Mouse (Mus musculus): Measurements from ENCODE around the gene Dagla. TPM values are rescaled to one million over a fixed set of nuclear protein-coding genes. Genes with fewer than 3 reads are reported as not detected.

Gene Dagla
- polyA plus RNA-seq, 1 experiment from 2014 or later = 3.2 TPM

GRCm38 (mm10) chr19:10301263-10301662 lies 3.4 kb downstream of the Dagla start:
- H3K4me3 ChIP-seq (ENCODE audit: low read length) = no peak overlapping the region
- H3K27ac ChIP-seq (ENCODE audit: low read length) = no peak overlapping the region
- peaks cover 7% of the 10 kb centered on the region; the same call in 1 of the 2 replicates for H3K27me3 ChIP-seq (ENCODE audit: insufficient read depth, low read length)
- no peak overlapping the region for H3K9ac ChIP-seq (replicated peaks; ENCODE audit: low read length)
- H3K36me3 ChIP-seq (ENCODE audit: insufficient read depth, low read length) = no peaks in the 10 kb centered on the region
- H3K9me3 ChIP-seq (ENCODE audit: low read length) = no peaks in the 10 kb centered on the region
- H3K4me2 ChIP-seq (replicated peaks; ENCODE audit: low read depth, low read length) = no peak overlapping the region
- H3K4me1 ChIP-seq (ENCODE audit: insufficient read depth, low read length) = peaks cover 51% of the 10 kb centered on the region
- no peak for ATAC-seq (ENCODE audit: low FRiP score, low TSS enrichment)
- 44% methylated on average over 11 of the region's 11 CpGs for WGBS

- peaks cover 5% of the 10 kb centered on the region; the same call in 1 of the 2 replicates for H3K27me3 ChIP-seq (ENCODE audit: insufficient read depth, low read length)
- WGBS = 71% methylated on average over 4 of the region's 4 CpGs
These were observed 3.9 kb downstream of the Dagla start for GRCm38 (mm10) chr19:10300809-10301208.

GRCm38 (mm10) chr19:10298268-10298667 lies 6.4 kb downstream of the Dagla start:
- Histone ChIP-seq H3K4me2 (replicated peaks; ENCODE audit: low read depth, low read length) (no peak overlapping the region), H3K9ac (replicated peaks; ENCODE audit: low read length) (no peak overlapping the region), H3K4me1 (ENCODE audit: insufficient read depth, low read length) (peaks cover 57% of the 10 kb centered on the region), H3K9me3 (ENCODE audit: low read length) (no peaks in the 10 kb centered on the region), H3K4me3 (ENCODE audit: low read length) (no peak overlapping the region), H3K27me3 (ENCODE audit: insufficient read depth, low read length) (no peaks in the 10 kb centered on the region), H3K27ac (ENCODE audit: low read length) (no peak overlapping the region), H3K36me3 (ENCODE audit: insufficient read depth, low read length) (no peaks in the 10 kb centered on the region)
- 45% methylated on average over 4 of the region's 4 CpGs for WGBS
- no peak for ATAC-seq (ENCODE audit: low FRiP score, low TSS enrichment)

More at GRCm38 (mm10) chr19:10300809-10301208, 3.9 kb downstream of the Dagla start:
- Histone ChIP-seq H3K4me3 (ENCODE audit: low read length) (no peak overlapping the region), H3K4me1 (ENCODE audit: insufficient read depth, low read length) (peaks cover 56% of the 10 kb centered on the region), H3K9me3 (ENCODE audit: low read length) (no peaks in the 10 kb centered on the region), H3K36me3 (ENCODE audit: insufficient read depth, low read length) (no peaks in the 10 kb centered on the region), H3K9ac (replicated peaks; ENCODE audit: low read length) (no peak overlapping the region), H3K27ac (ENCODE audit: low read length) (no peak overlapping the region), H3K4me2 (replicated peaks; ENCODE audit: low read depth, low read length) (no peak overlapping the region)
- no peak for ATAC-seq (ENCODE audit: low FRiP score, low TSS enrichment)

- 0 out of 2 replicates have a peak overlapping the region, but pooled peaks have one; percentile 2 for H3K4me2 ChIP-seq (replicated peaks; ENCODE audit: low read depth, low read length)
- peak; percentile 62 for ATAC-seq (ENCODE audit: low FRiP score, low TSS enrichment)
- no peaks in the 10 kb centered on the region for H3K27me3 ChIP-seq (ENCODE audit: insufficient read depth, low read length)
- H3K27ac ChIP-seq (ENCODE audit: low read length) = peak overlapping the region; percentile 89
- WGBS = 12% methylated on average over 8 of the region's 8 CpGs
- H3K4me3 ChIP-seq (ENCODE audit: low read length) = no peak overlapping the region
- H3K4me1 ChIP-seq (ENCODE audit: insufficient read depth, low read length) = peaks cover 59% of the 10 kb centered on the region
- H3K36me3 ChIP-seq (ENCODE audit: insufficient read depth, low read length) = no peaks in the 10 kb centered on the region
- peak overlapping the region; percentile 59 for H3K9ac ChIP-seq (replicated peaks; ENCODE audit: low read length)
- no peaks in the 10 kb centered on the region for H3K9me3 ChIP-seq (ENCODE audit: low read length)
These were observed 7.6 kb downstream of the Dagla start for GRCm38 (mm10) chr19:10297041-10297503.

GRCm38 (mm10) chr19:10296306-10296705 lies 8.4 kb downstream of the Dagla start:
- WGBS = 16% methylated on average over 5 of the region's 5 CpGs
- Histone ChIP-seq H3K27me3 (ENCODE audit: insufficient read depth, low read length) (no peaks in the 10 kb centered on the region), H3K9ac (replicated peaks; ENCODE audit: low read length) (peak overlapping the region; percentile 39), H3K36me3 (ENCODE audit: insufficient read depth, low read length) (no peaks in the 10 kb centered on the region), H3K4me3 (ENCODE audit: low read length) (no peak overlapping the region), H3K9me3 (ENCODE audit: low read length) (no peaks in the 10 kb centered on the region), H3K4me1 (ENCODE audit: insufficient read depth, low read length) (peaks cover 64% of the 10 kb centered on the region), H3K4me2 (replicated peaks; ENCODE audit: low read depth, low read length) (no peak overlapping the region), H3K27ac (ENCODE audit: low read length) (peak overlapping the region; percentile 89)
- peak; percentile 13 for ATAC-seq (ENCODE audit: low FRiP score, low TSS enrichment)

- peak overlapping the region; percentile 23 for H3K9ac ChIP-seq (replicated peaks; ENCODE audit: low read length)
- H3K9me3 ChIP-seq (ENCODE audit: low read length) = no peaks in the 10 kb centered on the region
- H3K4me3 ChIP-seq (ENCODE audit: low read length) = no peak overlapping the region
- peaks cover 73% of the 10 kb centered on the region for H3K4me1 ChIP-seq (ENCODE audit: insufficient read depth, low read length)
- H3K4me2 ChIP-seq (replicated peaks; ENCODE audit: low read depth, low read length) = peak overlapping the region; percentile 31
- H3K27me3 ChIP-seq (ENCODE audit: insufficient read depth, low read length) = no peaks in the 10 kb centered on the region
- H3K27ac ChIP-seq (ENCODE audit: low read length) = peak overlapping the region; percentile 89
- ATAC-seq (ENCODE audit: low FRiP score, low TSS enrichment) = 0 out of 2 replicates have a peak, but pooled peaks have one; percentile 8
- no peaks in the 10 kb centered on the region for H3K36me3 ChIP-seq (ENCODE audit: insufficient read depth, low read length)
- 40% methylated on average over 20 of the region's 20 CpGs for WGBS
These were observed 9.8 kb downstream of the Dagla start for GRCm38 (mm10) chr19:10294631-10295562.

GRCm38 (mm10) chr19:10293987-10294386 lies 10.7 kb downstream of the Dagla start:
- H3K4me2 ChIP-seq (replicated peaks; ENCODE audit: low read depth, low read length) = no peak overlapping the region
- no peak for ATAC-seq (ENCODE audit: low FRiP score, low TSS enrichment)
- 82% methylated on average over 5 of the region's 5 CpGs for WGBS
- H3K9me3 ChIP-seq (ENCODE audit: low read length) = no peaks in the 10 kb centered on the region
- no peaks in the 10 kb centered on the region for H3K27me3 ChIP-seq (ENCODE audit: insufficient read depth, low read length)
- no peaks in the 10 kb centered on the region for H3K36me3 ChIP-seq (ENCODE audit: insufficient read depth, low read length)
- peak overlapping the region; percentile 23; the same call in 1 of the 2 replicates for H3K9ac ChIP-seq (replicated peaks; ENCODE audit: low read length)
- H3K4me3 ChIP-seq (ENCODE audit: low read length) = no peak overlapping the region
- H3K27ac ChIP-seq (ENCODE audit: low read length) = peak overlapping the region; percentile 89
- H3K4me1 ChIP-seq (ENCODE audit: insufficient read depth, low read length) = peaks cover 76% of the 10 kb centered on the region

GRCm38 (mm10) chr19:10291896-10292490 lies 12.7 kb downstream of the Dagla start:
- H3K27me3 ChIP-seq (ENCODE audit: insufficient read depth, low read length) = no peaks in the 10 kb centered on the region
- no peak overlapping the region for H3K4me2 ChIP-seq (replicated peaks; ENCODE audit: low read depth, low read length)
- H3K9me3 ChIP-seq (ENCODE audit: low read length) = no peaks in the 10 kb centered on the region
- H3K4me1 ChIP-seq (ENCODE audit: insufficient read depth, low read length) = peaks cover 64% of the 10 kb centered on the region
- H3K9ac ChIP-seq (replicated peaks; ENCODE audit: low read length) = no peak overlapping the region; the same call in 1 of the 2 replicates
- WGBS = 46% methylated on average over 9 of the region's 9 CpGs
- no peak overlapping the region for H3K4me3 ChIP-seq (ENCODE audit: low read length)
- ATAC-seq (ENCODE audit: low FRiP score, low TSS enrichment) = no peak
- H3K36me3 ChIP-seq (ENCODE audit: insufficient read depth, low read length) = no peaks in the 10 kb centered on the region
- no peak overlapping the region for H3K27ac ChIP-seq (ENCODE audit: low read length)

- H3K4me3 ChIP-seq (ENCODE audit: low read length) = no peak overlapping the region
- peak; percentile 33; the same call in 1 of the 2 replicates for ATAC-seq (ENCODE audit: low FRiP score, low TSS enrichment)
- peaks cover 59% of the 10 kb centered on the region for H3K4me1 ChIP-seq (ENCODE audit: insufficient read depth, low read length)
- H3K27ac ChIP-seq (ENCODE audit: low read length) = 0 out of 2 replicates have a peak overlapping the region, but pooled peaks have one; percentile 22
- WGBS = 50% methylated on average over 16 of the region's 16 CpGs
- peak overlapping the region; percentile 33; the same call in 1 of the 2 replicates for H3K9ac ChIP-seq (replicated peaks; ENCODE audit: low read length)
- H3K27me3 ChIP-seq (ENCODE audit: insufficient read depth, low read length) = no peaks in the 10 kb centered on the region
- H3K36me3 ChIP-seq (ENCODE audit: insufficient read depth, low read length) = no peaks in the 10 kb centered on the region
- no peaks in the 10 kb centered on the region for H3K9me3 ChIP-seq (ENCODE audit: low read length)
- no peak overlapping the region for H3K4me2 ChIP-seq (replicated peaks; ENCODE audit: low read depth, low read length)
These were observed 14.3 kb downstream of the Dagla start for GRCm38 (mm10) chr19:10290153-10290945.
